Mouse (Mus musculus): ENCODE data around the gene Stac2. TPM values are rescaled to one million over a fixed set of nuclear protein-coding genes. Genes with fewer than 3 reads are reported as not detected.

Gene Stac2
- polyA plus RNA-seq, 1 experiment from 2014 or later = 3.9 TPM

DNA sequence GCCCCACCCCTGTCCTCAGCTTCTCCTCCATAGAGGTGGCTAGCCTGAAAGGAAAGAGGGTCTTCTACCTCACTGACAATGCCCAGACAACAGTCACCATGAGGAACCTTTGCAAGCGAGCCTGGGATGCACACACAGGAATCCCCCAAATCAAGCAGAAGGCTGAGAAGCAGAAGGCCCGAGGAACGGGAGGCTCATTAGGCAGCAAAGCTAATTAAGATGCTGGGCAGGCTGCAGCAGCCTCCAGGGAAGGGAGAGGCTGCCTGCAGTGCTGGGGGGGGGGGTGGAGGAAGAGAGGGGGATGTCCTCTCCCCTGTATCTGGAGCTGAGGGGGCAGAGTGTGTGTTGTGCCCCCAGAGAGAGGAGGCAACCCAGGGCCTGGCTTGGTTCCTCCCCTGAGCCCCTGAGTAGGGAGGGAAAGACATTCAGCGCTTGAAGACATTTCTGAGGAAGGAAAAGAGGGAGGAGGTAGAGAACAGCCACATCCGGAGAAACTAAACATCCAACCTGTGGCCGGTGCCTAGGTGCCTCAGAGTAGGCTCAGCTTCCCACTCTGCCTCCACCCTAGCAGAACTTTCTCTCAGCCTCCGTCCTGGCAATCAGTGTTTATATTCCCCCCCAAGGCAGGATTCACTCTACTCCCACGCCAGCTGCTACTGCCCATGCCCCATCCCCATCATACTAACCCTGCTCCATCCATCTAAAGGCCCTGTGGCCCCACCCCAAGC lies 33.2 kb downstream of the Stac2 start:
- peak overlapping the region; percentile 72 for H3K4me2 ChIP-seq
- no peaks in the 10 kb centered on the region for H3K9me3 ChIP-seq
- peak overlapping the region; percentile 57 for H3K27ac ChIP-seq
- peaks cover 45% of the 10 kb centered on the region for H3K4me1 ChIP-seq
- no peak for ATAC-seq (replicated peaks)
- H3K9ac ChIP-seq = peak overlapping the region; percentile 95
- peak overlapping the region; percentile 86 for H3K4me3 ChIP-seq
- H3K36me3 ChIP-seq (replicated peaks) = peaks cover 18% of the 10 kb centered on the region
- H3K27me3 ChIP-seq (replicated peaks) = no peaks in the 10 kb centered on the region
- WGBS = 14% methylated on average over 8 of the region's 8 CpGs

DNA sequence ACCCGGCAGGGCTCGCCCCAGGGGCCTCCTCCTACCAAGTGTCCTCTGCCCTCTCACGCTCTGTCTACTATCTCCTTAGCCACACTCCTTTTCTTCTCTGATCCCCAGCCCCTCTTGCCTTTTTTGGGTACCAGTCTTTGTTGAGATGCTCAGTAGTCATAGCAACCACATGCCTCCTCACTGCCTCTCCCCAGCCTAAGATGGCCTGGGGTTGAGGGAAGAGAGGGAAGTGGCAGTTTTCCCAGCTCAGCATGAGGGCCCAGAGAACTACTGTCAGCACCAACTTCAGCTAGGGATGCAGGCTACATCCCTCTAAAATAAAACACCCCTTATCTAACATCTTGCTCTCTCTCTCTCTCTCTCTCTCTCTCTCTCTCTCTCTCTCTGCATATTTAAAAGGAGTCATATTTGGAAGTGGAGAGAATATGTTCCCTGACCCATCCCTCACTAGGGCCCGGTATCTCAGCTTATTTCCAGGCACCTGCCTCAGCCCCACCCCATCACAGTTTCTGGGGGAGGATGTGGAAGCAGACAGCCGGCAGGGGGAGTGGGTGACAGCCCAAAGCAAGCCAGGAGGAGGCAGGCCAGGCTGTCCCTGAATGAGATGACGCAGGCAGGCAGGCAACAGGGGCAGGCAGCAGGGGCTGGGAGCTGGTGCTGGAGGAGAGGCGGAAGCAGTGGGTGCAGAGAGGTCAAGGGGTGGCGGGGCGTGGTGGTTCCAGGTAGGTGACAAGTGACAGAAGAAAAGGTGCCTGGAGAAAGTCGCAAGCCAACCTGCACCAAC lies 34.2 kb downstream of the Stac2 start:
- Histone ChIP-seq H3K4me1 (peaks cover 45% of the 10 kb centered on the region), H3K27me3 (replicated peaks) (no peaks in the 10 kb centered on the region), H3K36me3 (replicated peaks) (peaks cover 27% of the 10 kb centered on the region), H3K4me2 (peak overlapping the region; percentile 72), H3K9ac (peak overlapping the region; percentile 95; the same call in 1 of the 2 replicates), H3K27ac (peak overlapping the region; percentile 57), H3K4me3 (peak overlapping the region; percentile 86; the same call in 1 of the 2 replicates), H3K9me3 (no peaks in the 10 kb centered on the region)
- ATAC-seq (replicated peaks) = no peak
- WGBS = 24% methylated on average over 10 of the region's 10 CpGs

DNA sequence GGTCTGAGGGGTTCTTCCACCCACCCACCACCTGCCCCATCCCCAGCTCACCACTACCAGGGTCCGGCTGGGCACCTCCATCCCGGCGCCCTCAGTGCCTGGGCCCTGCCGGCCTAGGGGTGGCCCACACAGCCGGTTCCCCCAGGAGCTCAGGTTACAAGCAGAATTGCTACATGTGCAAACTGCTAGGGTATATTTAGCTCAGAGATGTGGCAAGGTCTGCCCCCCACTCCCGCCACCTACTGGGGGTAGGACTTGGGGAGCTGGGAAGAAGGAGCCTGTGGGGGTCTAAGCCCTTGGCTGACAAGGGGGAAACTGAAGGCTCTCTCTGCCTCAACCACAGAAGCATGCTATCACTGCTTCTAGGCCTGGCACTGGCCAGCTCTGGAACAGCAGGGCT lies 35.0 kb downstream of the Stac2 start:
- Histone ChIP-seq H3K4me2 (no peak overlapping the region), H3K9ac (no peak overlapping the region), H3K36me3 (replicated peaks) (peaks cover 30% of the 10 kb centered on the region), H3K4me3 (no peak overlapping the region), H3K4me1 (peaks cover 41% of the 10 kb centered on the region), H3K9me3 (no peaks in the 10 kb centered on the region), H3K27ac (peak overlapping the region; percentile 39; the same call in 1 of the 2 replicates), H3K27me3 (replicated peaks) (no peaks in the 10 kb centered on the region)
- no peak for ATAC-seq (replicated peaks)
- WGBS = 72% methylated on average over 6 of the region's 6 CpGs

DNA sequence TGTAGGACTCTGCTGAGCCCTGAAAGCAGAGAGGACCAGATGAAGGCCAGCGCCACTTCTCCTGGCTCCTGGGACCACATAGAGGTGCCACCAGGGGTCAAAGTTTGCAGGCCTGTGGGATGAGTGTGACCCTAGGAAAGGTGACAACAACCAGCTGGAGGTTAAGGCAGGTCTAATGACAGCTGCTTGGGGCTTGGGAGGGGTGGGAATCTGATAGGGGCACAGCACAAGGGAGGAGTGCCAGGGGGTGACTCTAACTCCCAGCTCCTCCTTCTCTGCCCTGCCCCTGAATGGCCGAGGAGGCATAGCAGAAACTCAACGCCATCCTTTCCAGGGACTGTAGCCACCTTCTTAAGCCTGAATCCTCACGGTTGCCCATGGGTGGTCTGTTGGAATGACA lies 36.4 kb downstream of the Stac2 start:
- H3K36me3 ChIP-seq (replicated peaks) = peaks cover 40% of the 10 kb centered on the region

DNA sequence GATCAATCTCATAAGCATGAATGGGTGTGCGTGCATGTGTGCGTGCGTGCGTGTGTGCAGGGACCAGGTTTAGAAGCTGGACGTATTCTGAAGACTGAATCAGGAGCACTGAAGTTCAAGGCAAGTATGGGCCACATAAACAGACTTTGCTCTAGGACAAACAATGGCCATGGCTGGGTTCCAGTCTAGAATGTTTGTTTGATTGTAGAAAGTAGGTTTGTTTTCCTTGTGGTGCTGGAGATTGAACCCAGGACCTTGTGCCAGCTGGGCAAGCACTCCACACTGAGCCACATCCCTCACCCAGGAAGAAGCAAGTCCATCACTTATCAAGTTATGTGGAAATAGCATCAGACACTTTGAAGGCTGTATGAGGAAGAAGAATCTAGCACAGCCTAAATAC lies 37.1 kb downstream of the Stac2 start:
- H3K4me1 ChIP-seq = peaks cover 32% of the 10 kb centered on the region
- 94% methylated on average over 5 of the region's 5 CpGs for WGBS
- H3K27ac ChIP-seq = no peak overlapping the region
- no peaks in the 10 kb centered on the region for H3K9me3 ChIP-seq
- no peak for ATAC-seq (replicated peaks)
- H3K9ac ChIP-seq = no peak overlapping the region
- no peaks in the 10 kb centered on the region for H3K27me3 ChIP-seq (replicated peaks)
- no peak overlapping the region for H3K4me2 ChIP-seq
- H3K4me3 ChIP-seq = no peak overlapping the region
- H3K36me3 ChIP-seq (replicated peaks) = peaks cover 44% of the 10 kb centered on the region

More for the DNA sequence above, 36.4 kb downstream of the Stac2 start:
- Histone ChIP-seq H3K4me2 (no peak overlapping the region), H3K9ac (no peak overlapping the region), H3K9me3 (no peaks in the 10 kb centered on the region), H3K27ac (no peak overlapping the region), H3K27me3 (replicated peaks) (no peaks in the 10 kb centered on the region), H3K4me3 (no peak overlapping the region), H3K4me1 (peaks cover 38% of the 10 kb centered on the region)
- WGBS = 70% methylated on average over 4 of the region's 4 CpGs
- no peak for ATAC-seq (replicated peaks)

DNA sequence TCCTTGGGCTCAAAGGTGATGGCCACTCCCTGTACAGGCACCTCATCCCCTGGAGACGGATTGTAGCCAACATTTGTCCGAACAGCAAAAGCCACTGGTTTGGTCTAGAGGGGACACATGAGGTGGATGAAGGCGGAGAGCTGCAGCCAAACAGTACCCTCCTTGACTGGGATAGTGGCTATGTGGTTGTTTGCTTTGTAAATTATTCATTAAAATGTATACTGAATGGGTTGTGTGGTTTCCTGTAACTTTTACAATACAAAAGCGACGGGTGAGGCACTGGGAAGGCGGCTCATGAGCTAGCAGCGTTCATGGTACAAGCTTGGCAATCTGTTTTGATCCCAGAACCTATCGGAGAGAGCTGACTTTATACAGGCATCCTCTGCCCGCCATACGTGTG lies 40.4 kb downstream of the Stac2 start:
- Histone ChIP-seq H3K4me3 (no peak overlapping the region), H3K9ac (no peak overlapping the region), H3K27ac (no peak overlapping the region), H3K9me3 (no peaks in the 10 kb centered on the region), H3K4me1 (no peaks in the 10 kb centered on the region), H3K36me3 (replicated peaks) (peaks cover 65% of the 10 kb centered on the region), H3K4me2 (no peak overlapping the region), H3K27me3 (replicated peaks) (no peaks in the 10 kb centered on the region)
- 85% methylated on average over 10 of the region's 10 CpGs for WGBS
- no peak for ATAC-seq (replicated peaks)

DNA sequence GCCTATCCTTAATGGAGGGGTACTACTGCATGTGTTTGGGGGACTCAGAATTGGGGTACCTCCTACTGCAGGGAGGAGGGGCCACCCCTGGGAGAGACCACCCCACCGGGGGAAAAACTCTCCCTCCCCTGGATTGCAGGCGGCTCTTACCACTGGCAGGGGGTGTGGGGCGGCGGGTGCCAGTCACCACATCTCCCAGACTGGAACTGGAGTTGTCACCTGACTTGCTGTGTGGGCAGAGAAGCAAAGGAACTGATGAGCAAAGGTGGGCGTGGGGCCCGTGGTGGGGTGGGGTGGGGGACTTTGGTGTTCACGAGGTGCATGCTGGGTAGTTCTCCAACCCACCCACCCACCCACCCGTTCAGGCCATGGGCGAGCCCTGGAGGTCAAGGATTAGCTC lies 41.5 kb downstream of the Stac2 start:
- Histone ChIP-seq H3K4me1 (no peaks in the 10 kb centered on the region), H3K4me2 (no peak overlapping the region), H3K36me3 (replicated peaks) (peaks cover 64% of the 10 kb centered on the region), H3K9me3 (no peaks in the 10 kb centered on the region), H3K27ac (no peak overlapping the region), H3K9ac (no peak overlapping the region), H3K4me3 (no peak overlapping the region), H3K27me3 (replicated peaks) (no peaks in the 10 kb centered on the region)
- ATAC-seq (replicated peaks) = no peak; the same call in 1 of the 2 replicates
- WGBS = 67% methylated on average over 9 of the region's 9 CpGs

DNA sequence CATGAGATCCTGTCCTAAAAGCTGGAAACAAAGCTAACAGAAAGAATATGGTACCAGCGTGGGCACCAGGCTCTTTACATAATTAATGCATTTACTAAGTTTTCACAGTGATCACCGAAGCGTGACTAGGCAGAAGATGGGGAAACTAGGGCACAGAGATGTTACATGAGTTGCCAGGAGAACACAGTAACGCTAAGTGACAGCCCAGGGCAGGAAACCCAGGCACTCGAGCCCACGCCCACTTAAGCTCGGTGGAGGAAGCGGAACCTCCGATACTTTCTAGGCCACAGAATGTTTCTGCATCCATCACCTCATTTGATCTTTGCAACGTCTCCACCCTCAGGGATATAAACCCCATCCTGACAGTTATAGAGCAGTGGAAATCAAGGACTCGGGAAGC lies 45.2 kb downstream of the Stac2 start:
- Histone ChIP-seq H3K9ac (no peak overlapping the region), H3K4me3 (no peak overlapping the region), H3K9me3 (no peaks in the 10 kb centered on the region), H3K27me3 (replicated peaks) (no peaks in the 10 kb centered on the region), H3K27ac (no peak overlapping the region), H3K4me2 (no peak overlapping the region), H3K4me1 (peaks cover 3% of the 10 kb centered on the region; the same call in 1 of the 2 replicates), H3K36me3 (replicated peaks) (peaks cover 50% of the 10 kb centered on the region)
- no peak for ATAC-seq (replicated peaks)
- 80% methylated on average over 11 of the region's 11 CpGs for WGBS

DNA sequence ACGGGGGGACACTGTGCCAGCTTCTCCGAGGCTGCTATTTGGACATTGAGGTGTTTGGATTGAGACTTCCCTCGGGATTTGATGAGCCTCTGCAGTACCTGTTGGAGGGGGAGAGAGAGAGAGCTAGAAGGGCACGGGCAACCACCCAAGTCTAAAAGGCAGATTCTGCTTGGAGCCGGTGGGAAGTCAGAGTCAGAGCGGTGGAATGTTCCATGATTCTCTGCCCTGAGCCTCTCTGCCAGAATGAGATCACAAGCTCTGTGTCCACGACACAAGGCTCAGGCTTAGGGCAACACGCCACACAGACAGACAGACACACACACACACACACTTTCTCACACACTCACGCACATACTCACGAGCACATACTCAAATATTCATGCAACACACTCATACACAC lies 47.6 kb downstream of the Stac2 start:
- Histone ChIP-seq H3K36me3 (replicated peaks) (peaks cover 34% of the 10 kb centered on the region), H3K9ac (no peak overlapping the region), H3K27me3 (replicated peaks) (no peaks in the 10 kb centered on the region), H3K9me3 (no peaks in the 10 kb centered on the region), H3K4me3 (no peak overlapping the region), H3K4me1 (peaks cover 6% of the 10 kb centered on the region; the same call in 1 of the 2 replicates), H3K27ac (no peak overlapping the region), H3K4me2 (no peak overlapping the region)
- 88% methylated on average over 10 of the region's 10 CpGs for WGBS
- ATAC-seq (replicated peaks) = no peak

DNA sequence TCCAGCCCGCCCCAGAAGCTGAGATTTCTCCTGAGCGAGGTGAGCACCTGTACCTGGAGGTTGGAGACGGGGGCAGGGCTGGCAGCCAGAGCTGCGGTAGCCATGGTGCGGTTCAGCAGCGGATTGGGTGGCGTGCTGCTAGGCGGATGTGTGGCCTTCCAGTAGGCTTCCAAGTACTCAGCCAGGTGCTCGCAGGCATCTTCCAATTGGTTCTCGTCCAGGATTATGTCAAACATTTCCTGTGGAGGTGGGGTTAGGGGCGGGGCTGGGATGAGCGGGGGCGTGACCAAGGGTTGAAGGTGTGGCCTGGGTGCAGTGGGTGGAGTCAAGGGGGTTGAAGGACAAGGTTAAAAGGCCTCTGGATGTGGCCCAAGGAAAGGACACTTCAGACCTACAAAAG lies 48.2 kb downstream of the Stac2 start:
- peaks cover 6% of the 10 kb centered on the region; the same call in 1 of the 2 replicates for H3K4me1 ChIP-seq
- no peak overlapping the region for H3K27ac ChIP-seq
- H3K27me3 ChIP-seq (replicated peaks) = no peaks in the 10 kb centered on the region
- no peak overlapping the region for H3K4me2 ChIP-seq
- H3K4me3 ChIP-seq = no peak overlapping the region
- 52% methylated on average over 13 of the region's 13 CpGs for WGBS
- no peaks in the 10 kb centered on the region for H3K9me3 ChIP-seq
- no peak overlapping the region for H3K9ac ChIP-seq
- H3K36me3 ChIP-seq (replicated peaks) = peaks cover 28% of the 10 kb centered on the region
- no peak for ATAC-seq (replicated peaks)

DNA sequence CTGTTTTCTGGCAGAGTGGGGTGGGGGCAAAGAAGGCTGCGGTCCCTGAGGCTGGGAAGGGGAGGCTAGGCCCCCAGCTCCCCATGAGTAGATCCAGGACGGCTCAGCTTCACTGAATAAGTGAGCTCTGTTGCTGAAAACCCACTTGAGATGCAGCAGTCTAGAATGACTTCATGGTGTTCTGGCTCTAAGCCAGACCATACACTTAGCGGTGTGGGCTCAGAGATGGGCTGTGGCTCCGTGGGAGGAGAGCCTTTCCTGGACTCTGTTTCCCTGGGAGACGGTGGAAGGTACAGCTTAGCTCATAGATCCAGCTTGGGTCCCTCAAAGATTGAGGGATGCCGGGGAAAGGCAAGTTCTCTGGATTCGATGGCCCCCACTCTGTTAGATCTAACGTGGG lies 49.1 kb downstream of the Stac2 start:
- H3K9me3 ChIP-seq = no peaks in the 10 kb centered on the region
- peaks cover 8% of the 10 kb centered on the region; the same call in 1 of the 2 replicates for H3K4me1 ChIP-seq
- no peak overlapping the region for H3K27ac ChIP-seq
- peaks cover 19% of the 10 kb centered on the region for H3K36me3 ChIP-seq (replicated peaks)
- WGBS = 76% methylated on average over 8 of the region's 8 CpGs
- no peak overlapping the region for H3K9ac ChIP-seq
- H3K4me2 ChIP-seq = no peak overlapping the region
- no peak for ATAC-seq (replicated peaks)
- no peak overlapping the region for H3K4me3 ChIP-seq
- H3K27me3 ChIP-seq (replicated peaks) = no peaks in the 10 kb centered on the region

DNA sequence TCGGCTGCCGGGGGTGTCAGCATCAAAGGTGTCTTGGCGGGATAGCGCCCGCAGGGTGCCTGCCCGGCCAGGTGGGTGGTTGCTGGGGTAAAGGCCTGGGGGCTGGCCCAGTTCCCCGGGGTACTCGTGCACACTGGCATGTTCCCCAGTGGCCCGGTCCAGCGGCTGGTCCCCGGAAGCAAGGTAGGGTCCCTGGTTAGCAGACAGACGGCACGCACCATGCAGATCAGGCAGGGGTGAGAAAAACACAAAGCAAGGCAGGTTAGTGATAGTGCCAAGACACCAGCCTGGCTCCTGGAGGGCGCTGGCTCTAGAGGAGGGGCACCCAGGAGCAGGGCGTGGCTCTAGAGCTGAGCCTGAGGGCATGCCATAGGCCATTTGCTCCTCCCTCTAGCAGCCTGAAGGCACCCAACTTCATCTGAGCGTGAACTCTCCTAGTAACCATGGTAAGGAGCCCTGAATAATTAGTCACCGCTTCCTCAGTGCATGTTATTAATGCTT lies 50.0 kb downstream of the Stac2 start:
- Histone ChIP-seq H3K9ac (no peak overlapping the region), H3K27ac (no peak overlapping the region; the same call in 1 of the 2 replicates), H3K27me3 (replicated peaks) (no peaks in the 10 kb centered on the region), H3K36me3 (replicated peaks) (peaks cover 16% of the 10 kb centered on the region), H3K4me1 (peaks cover 9% of the 10 kb centered on the region; the same call in 1 of the 2 replicates), H3K4me2 (no peak overlapping the region), H3K9me3 (no peaks in the 10 kb centered on the region), H3K4me3 (no peak overlapping the region)
- 45% methylated on average over 17 of the region's 17 CpGs for WGBS
- ATAC-seq (replicated peaks) = 0 out of 2 replicates have a peak, but pooled peaks have one; percentile 7
